Mouse (Mus musculus) midbrain, postnatal 0 days (tissue): Measurements from ENCODE around the gene Slc22a6. TPM values are rescaled to one million over a fixed set of nuclear protein-coding genes. Genes with fewer than 3 reads are reported as not detected.

Experiments used
- ATAC-seq: fragments of 200-750 bp; cut with Nextera tagmentation; 2 replicates; pipeline ENCODE4 v1.8.0; 2017; ENCODE audit warnings: moderate number of reproducible peaks, mild to moderate bottlenecking, moderate TSS enrichment, moderate library complexity; ENCODE audit not compliant: low FRiP score
- DNase-seq: peaks from one replicate; pipeline ENCODE4 v3.0.0-alpha.2; 2015; ENCODE audit warnings: low spot score
- H3K27ac ChIP-seq: fragments of 300-500 bp; sonication (generic); 2 replicates; pipeline ENCODE4 v1.5.1; 2014; ENCODE audit warnings: low read depth, mild to moderate bottlenecking, low read length, mixed read lengths
- H3K27me3 ChIP-seq: fragments of 300-500 bp; sonication (generic); 2 replicates; pipeline ENCODE4 v1.6.1; 2014; ENCODE audit warnings: low read length, control low read depth, mixed read lengths; ENCODE audit not compliant: insufficient read depth
- H3K36me3 ChIP-seq: fragments of 300-500 bp; sonication (generic); 2 replicates; pipeline ENCODE4 v1.6.1; 2014; ENCODE audit warnings: low read length, control low read depth, mixed read lengths; ENCODE audit not compliant: insufficient read depth
- H3K4me1 ChIP-seq: fragments of 300-500 bp; sonication (generic); 2 replicates; pipeline ENCODE4 v1.6.1; 2014; ENCODE audit warnings: mild to moderate bottlenecking, control low read depth, antibody characterized with exemption, low read length, mixed read lengths; ENCODE audit not compliant: insufficient read depth
- H3K4me2 ChIP-seq: fragments of 300-500 bp; sonication (generic); 2 replicates; pipeline ENCODE4 v1.6.1; 2014; ENCODE audit warnings: low read depth, mild to moderate bottlenecking, low read length, mixed read lengths; ENCODE audit not compliant: poor library complexity, severe bottlenecking
- H3K4me3 ChIP-seq: fragments of 300-500 bp; sonication (generic); 2 replicates; pipeline ENCODE4 v1.5.1; 2014; ENCODE audit warnings: low read depth, mild to moderate bottlenecking, low read length, moderate library complexity
- H3K9ac ChIP-seq: fragments of 300-500 bp; sonication (generic); replicated peaks from 2 replicates; pipeline ENCODE4 v1.6.1; 2014; ENCODE audit warnings: mild to moderate bottlenecking, low read length, moderate library complexity, mixed read lengths; ENCODE audit not compliant: poor library complexity, severe bottlenecking
- H3K9me3 ChIP-seq: fragments of 300-500 bp; sonication (generic); 2 replicates; pipeline ENCODE4 v1.6.1; 2016; ENCODE audit warnings: low read length, control low read depth
- CTCF ChIP-seq: IDR thresholded peaks from 2 replicates; pipeline ENCODE4 v1.5.1; 2016; ENCODE audit warnings: antibody characterized with exemption, mild to moderate bottlenecking
- WGBS: fragments of 180-500 bp; shearing (Covaris S2); extraction: QIAGEN DNeasy Blood & Tissue Kit; methylation state at CpG from one replicate; pipeline ENCODE4 v1.1.7; 2014; 5-methylcytosine and 5-hydroxymethylcytosine counted together
- polyA plus RNA-seq: library from polyadenylated mRNA; unstranded; fragments of >200 nt; fragmentation: Nextera tagmentation; extraction: Ambion mirVana; gene quantifications from 2 replicates; pipeline ENCODE4 v1.2.1, GENCODE M21; 2015
- total RNA-seq: library from RNA; depleted of rRNA; stranded (reverse); fragments of >200 nt; gene quantifications from 2 replicates; pipeline ENCODE4 v1.2.3, GENCODE M21; 2014; rRNA removed

The Slc22a6 gene
- total RNA-seq (17.2 and 18.3 TPM in 2 replicates), polyA plus RNA-seq (13.1 and 14.7 TPM in 2 replicates)

DNA sequence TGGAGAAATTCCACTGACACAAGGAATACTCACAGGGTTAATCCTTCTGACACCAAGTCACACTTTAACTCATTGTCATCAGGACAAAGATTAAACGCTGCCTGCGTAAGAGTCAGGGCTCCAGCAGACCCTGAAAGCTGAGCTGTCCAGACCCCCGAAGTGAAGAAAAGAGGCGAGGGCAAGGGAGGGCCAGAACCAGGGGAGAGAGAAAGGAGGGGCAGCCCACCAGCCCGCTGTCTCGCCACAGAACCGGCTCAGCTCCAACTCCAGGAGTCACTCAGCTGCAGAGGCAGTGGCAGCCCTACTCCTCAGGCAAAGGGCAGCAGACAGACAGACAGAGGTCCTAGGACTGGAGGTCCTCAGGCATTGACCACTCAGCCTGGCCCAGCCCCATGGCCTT, at the start of gene Slc22a6:
Slc22a6 (plus strand) TSS at position 136 of the 400 bp plus-strand sequence.
- DNase-seq (no peak), ATAC-seq (no peak)
- Histone ChIP-seq H3K36me3 (no peaks in the 10 kb centered on the region), H3K4me3 (no peak within 1 kb of the TSS), H3K9ac (no peak within 1 kb of the TSS), H3K27me3 (no peaks in the 10 kb centered on the region), H3K27ac (no peak within 1 kb of the TSS), H3K4me1 (no peaks in the 10 kb centered on the region), H3K4me2 (no peak within 1 kb of the TSS), H3K9me3 (no peaks in the 10 kb centered on the region)
- 9% methylated on average over 7 of the region's 7 CpGs for WGBS
- TF ChIP-seq CTCF, result no peak

GRCm38 (mm10) chr19:8569453-8569863, 48.4 kb upstream of the Slc22a6 start:
- ATAC-seq, result no peak
- no peak overlapping the region for H3K9ac ChIP-seq

DNA sequence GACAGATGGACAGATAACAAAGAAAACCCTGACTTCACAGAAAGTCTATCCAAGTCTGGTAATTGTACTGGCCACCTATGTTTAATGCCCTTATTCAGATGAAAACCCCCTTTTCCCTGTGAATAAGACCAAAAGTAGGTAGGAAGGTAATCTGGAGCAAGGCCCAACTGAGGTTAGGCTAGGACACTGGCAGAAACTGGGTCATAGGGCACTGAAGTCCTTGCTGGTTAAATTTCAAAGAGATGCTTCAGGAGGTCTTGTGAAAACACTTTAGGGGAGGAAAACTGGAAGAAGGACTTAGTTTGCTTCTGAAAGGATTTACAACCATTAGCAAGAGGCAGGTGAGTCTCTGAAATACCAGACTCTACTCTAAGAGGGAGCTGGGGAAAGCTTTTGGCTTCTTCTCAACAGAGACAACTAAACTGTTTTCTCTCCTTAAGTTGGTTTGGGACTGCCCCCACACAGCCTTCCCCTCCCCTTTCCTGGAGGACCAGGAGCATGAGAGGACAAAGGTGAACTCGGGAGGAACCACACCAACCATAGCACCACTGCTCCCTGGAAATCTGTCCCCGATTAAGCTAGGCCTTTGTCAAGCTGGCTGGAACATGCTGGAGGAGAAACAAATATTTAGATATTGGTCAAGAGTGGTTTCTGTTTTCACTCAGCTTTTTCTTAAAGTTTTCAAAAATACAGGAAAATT, 47.3 kb upstream of the Slc22a6 start:
- H3K27ac ChIP-seq, result no peak overlapping the region
- DNase-seq (no peak), ATAC-seq (no peak)
- no peaks in the 10 kb centered on the region for H3K27me3 ChIP-seq
- H3K9me3 ChIP-seq, result no peaks in the 10 kb centered on the region
- H3K4me3 ChIP-seq, result no peak overlapping the region
- no peak for TF ChIP-seq CTCF
- no peaks in the 10 kb centered on the region for H3K4me1 ChIP-seq
- WGBS, result 60% methylated on average over 2 of the region's 2 CpGs
- no peaks in the 10 kb centered on the region for H3K36me3 ChIP-seq
- H3K9ac ChIP-seq, result no peak overlapping the region
- no peak overlapping the region for H3K4me2 ChIP-seq

More at GRCm38 (mm10) chr19:8569453-8569863, 48.4 kb upstream of the Slc22a6 start:
- Histone ChIP-seq H3K4me1 (no peaks in the 10 kb centered on the region), H3K27ac (no peak overlapping the region), H3K9me3 (no peaks in the 10 kb centered on the region), H3K4me3 (peak overlapping the region; percentile 22), H3K4me2 (peak overlapping the region; percentile 59), H3K36me3 (no peaks in the 10 kb centered on the region), H3K27me3 (no peaks in the 10 kb centered on the region)
- WGBS, result 4% methylated on average over 14 of the region's 14 CpGs
- TF ChIP-seq CTCF, result peak; percentile 80
- peak; percentile 52 for DNase-seq

DNA sequence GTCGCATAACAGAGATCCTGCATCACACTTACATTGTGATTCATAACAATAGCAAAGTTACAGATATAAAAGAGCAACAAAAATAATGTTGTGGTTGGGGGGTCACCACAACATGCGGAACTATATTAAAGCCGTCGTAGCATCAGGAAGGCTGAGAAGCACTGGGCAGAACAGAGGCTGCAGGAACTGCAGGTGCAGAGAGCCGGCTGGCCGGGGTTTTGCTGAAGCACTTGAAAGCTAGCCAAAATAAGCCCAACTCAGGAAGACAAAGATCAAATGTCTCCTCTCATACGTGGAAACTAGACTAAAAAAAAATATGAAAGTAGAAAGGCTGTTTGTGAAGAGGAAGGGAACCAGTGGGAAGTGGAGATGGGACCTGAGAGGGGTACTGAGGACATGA, 46.1 kb upstream of the Slc22a6 start:
- Histone ChIP-seq H3K27me3 (no peaks in the 10 kb centered on the region), H3K4me3 (no peak overlapping the region), H3K4me2 (no peak overlapping the region), H3K9me3 (no peaks in the 10 kb centered on the region), H3K36me3 (no peaks in the 10 kb centered on the region), H3K27ac (no peak overlapping the region), H3K9ac (no peak overlapping the region), H3K4me1 (no peaks in the 10 kb centered on the region)
- no peak for TF ChIP-seq CTCF
- WGBS, result 70% methylated on average over 7 of the region's 7 CpGs
- DNase-seq (no peak), ATAC-seq (no peak)

- ATAC-seq, result no peak
- Histone ChIP-seq H3K9me3 (no peaks in the 10 kb centered on the region), H3K27ac (no peak overlapping the region), H3K9ac (no peak overlapping the region), H3K4me1 (no peaks in the 10 kb centered on the region), H3K4me2 (no peak overlapping the region), H3K4me3 (no peak overlapping the region), H3K36me3 (no peaks in the 10 kb centered on the region), H3K27me3 (no peaks in the 10 kb centered on the region)
- no peak for DNase-seq
- TF ChIP-seq CTCF, result no peak
- WGBS, result 31% methylated on average over 3 of the region's 3 CpGs
Measured at GRCm38 (mm10) chr19:8572485-8572884, 45.4 kb upstream of the Slc22a6 start.

- Histone ChIP-seq H3K4me3 (no peak overlapping the region), H3K4me2 (no peak overlapping the region), H3K27ac (no peak overlapping the region), H3K9ac (no peak overlapping the region), H3K9me3 (no peaks in the 10 kb centered on the region), H3K27me3 (no peaks in the 10 kb centered on the region), H3K4me1 (no peaks in the 10 kb centered on the region), H3K36me3 (no peaks in the 10 kb centered on the region)
- ATAC-seq (no peak), DNase-seq (no peak)
- WGBS, result 91% methylated on average over 4 of the region's 4 CpGs
- no peak for TF ChIP-seq CTCF
Measured at GRCm38 (mm10) chr19:8577432-8577831, 40.4 kb upstream of the Slc22a6 start.
